Mouse (Mus musculus) heart, adult 9 months (tissue): ENCODE measurements around the gene Apod.
"Not testable (repeated sequence)": the region's sequence is repeated elsewhere in the genome, so short reads cannot be mapped to it uniquely, and the experiment has no call there.

Source experiments
- DNase-seq, 2 experiments: peaks; one replicate each; pipeline ENCODE4 v3.0.0; 2022; ENCODE audit warnings: low spot score in 2 of 2

Apod gene

DNA sequence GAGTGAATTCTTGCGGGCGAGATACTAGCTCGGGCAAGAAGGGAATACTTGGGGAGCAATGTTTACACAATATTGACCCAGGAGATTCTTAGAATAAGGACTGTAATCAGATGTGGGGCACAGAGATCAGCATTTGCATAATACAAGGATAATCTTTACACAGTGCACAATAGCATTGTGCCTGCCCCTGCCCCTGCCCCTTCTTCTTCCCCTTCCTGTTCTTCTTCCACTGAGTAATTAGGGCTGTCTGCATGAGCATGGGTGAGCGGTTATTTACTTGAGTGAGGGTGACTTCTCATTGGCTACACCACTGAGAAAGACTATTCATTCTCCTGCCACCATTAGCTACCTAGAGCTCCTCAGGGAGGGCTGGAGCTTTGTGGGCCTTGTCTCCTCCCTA, 6.9 kb upstream of the Apod start:
- no peak for DNase-seq

GRCm38 (mm10) chr16:31320954-31321353, 6.3 kb upstream of the Apod start:
- DNase-seq: no peak

DNA sequence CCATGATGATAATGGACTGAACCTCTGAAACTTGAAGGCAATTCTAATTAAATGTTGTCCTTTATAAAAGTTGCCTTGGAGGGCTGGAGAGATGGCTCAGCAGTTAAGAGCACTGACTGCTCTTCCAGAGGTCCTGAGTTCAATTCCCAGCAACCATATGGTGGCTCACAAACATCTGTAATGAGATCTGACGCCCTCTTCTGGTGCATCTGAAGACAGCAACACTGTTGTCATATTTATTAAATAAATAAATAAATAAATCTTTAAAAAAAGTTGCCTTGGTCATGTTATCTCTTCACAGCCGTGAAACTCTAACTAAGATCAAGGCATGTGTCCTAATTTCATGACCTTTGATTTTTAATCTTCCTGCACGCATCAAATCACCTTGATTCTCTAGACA, 5.1 kb upstream of the Apod start:
- not testable (repeated sequence) for DNase-seq

GRCm38 (mm10) chr16:31319316-31319715, 4.7 kb upstream of the Apod start:
- peak in 1 of 2 experiments; percentile 33 for DNase-seq

DNA sequence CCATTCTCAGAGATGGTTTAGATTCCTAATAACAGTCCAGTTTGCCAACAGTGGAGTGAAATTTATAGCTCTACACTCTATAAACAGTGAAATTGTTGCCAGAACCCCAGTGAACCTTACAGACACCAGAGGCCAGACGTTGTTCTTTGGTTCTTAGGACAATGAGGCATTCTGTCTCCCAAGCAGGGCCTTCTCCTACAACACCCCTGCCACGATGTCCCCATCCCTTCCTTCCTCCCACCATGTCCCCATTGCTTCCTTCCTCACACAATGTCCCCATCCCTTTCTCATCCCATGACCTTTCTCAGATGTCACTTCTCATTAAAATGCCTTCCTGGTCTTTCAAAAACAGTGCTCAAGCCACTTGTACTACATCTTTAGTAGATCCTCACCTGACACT, 3.8 kb upstream of the Apod start:
- DNase-seq: no peak

DNA sequence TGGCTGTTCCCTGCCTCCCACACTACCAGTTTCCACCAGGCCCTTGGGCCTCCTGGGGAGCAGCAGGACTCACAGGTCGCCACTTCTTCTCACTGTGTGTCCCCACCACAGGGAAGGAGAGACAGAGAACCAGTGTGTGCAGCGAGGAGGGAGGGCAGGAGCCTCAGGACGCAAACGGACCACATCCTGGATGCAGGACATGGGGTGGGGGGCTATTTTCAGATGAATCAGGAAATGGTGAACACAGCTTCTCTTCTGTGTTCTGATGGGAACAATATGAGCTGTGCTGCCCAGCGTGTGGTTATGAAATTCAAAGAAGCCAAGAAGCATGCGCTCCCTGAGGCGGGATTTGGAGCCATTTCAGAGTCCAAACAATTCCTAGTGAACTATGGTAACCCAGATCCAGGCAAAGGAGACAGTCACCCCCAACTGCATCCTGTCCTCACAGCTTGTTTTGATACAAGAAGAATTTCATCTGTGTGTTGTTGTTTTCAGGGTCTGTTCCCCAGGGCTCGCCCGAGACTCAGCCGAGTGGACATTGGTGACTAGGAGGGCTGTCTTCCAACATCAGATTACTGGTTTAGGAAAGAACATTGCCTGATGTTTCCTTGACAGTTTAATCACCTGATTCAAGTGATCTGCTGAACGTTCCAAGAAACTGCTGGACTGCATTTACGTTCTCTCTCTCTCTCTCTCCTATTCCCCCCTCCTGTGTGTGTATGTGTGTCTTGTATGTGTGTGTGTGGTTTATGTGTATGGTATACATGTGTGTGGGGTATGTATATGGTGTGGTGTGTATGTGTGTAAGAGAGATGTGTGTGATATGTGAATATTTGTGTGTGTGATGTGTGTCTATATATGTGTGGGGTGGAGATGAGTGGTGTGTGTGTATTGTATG, 1.9 kb upstream of the Apod start:
- DNase-seq: peak; percentile 85 to 89

DNA sequence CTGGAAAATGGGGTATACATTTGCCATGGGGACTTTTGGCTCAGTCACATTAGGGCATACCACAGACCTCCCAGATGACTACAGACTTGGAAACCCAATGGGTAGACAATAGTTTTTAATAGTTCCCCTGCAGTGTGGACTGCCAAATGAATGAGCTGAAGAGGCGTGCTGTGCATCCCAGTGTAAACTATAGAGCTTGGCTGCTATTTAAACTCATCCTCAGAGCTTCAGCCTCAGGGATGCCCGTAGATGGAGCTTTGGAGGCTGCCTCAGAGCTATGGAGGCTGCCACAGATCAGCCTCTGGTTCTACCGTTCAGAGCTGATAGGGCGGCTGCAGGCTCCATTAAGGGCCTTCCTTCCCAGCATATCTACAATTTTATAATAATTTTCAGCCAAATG, 686 bp upstream of the Apod start:
- no peak for DNase-seq

DNA sequence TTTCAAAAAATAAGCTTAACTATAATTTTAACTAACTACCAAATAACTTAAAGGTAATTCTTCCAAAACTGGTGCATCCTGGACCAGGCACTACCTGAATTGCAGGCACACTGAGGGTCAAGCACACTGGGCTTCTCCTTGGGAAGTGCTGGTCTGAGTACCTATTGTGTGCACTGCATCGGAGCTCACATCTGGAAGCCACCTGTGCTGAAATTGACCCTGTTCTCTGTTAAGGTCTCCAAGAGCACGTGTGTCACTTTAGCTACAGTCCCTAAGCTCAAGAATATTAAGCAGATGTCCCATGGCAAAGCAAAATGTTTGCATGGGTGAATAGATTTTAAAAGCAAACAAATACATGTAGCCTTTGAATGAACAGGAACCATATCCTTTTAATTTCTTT, 997 bp downstream of the Apod start:
- DNase-seq: no peak

DNA sequence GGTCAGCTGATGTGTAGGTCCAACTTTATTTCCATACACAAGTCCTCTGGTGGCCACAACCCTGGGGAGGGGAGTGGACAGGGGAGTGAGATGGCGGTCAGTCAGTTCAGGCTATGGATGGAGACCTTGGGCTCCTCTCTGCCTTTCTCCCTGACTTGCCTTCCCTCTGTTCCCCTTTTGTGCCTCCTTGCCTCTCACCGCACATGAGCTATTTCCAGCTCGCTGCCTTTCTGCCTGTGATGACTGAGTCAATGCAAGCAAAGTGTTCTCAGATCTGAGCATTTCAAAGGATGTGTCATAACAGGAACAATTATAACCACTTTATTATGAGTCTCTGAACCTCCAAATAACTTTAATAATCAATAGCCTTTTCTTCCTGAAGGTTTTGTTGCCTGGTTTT, 2.3 kb downstream of the Apod start:
- no peak for DNase-seq

- DNase-seq: no peak
Measured at GRCm38 (mm10) chr16:31305199-31305919, 9.2 kb downstream of the Apod start.

DNA sequence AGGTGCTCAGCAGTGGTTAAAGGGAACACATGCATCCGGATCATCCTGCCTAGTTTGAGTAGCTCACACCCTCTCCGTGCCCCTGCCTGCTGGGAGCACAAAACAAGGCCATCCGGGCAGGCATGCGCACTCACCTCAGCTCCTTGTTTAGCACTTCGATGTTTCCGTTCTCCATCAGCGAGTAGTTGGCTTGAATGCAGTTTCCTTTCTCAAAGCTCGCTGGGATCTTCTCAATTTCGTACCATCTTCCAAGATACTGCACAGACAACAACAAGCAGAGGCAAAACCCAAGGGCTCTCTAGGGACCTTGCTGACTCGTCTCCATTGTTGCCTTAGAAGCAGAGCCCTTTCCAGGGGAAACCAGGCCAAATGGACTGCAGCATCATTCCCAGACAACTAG, 11.3 kb downstream of the Apod start:
- peak; percentile 61 to 77 for DNase-seq

DNA sequence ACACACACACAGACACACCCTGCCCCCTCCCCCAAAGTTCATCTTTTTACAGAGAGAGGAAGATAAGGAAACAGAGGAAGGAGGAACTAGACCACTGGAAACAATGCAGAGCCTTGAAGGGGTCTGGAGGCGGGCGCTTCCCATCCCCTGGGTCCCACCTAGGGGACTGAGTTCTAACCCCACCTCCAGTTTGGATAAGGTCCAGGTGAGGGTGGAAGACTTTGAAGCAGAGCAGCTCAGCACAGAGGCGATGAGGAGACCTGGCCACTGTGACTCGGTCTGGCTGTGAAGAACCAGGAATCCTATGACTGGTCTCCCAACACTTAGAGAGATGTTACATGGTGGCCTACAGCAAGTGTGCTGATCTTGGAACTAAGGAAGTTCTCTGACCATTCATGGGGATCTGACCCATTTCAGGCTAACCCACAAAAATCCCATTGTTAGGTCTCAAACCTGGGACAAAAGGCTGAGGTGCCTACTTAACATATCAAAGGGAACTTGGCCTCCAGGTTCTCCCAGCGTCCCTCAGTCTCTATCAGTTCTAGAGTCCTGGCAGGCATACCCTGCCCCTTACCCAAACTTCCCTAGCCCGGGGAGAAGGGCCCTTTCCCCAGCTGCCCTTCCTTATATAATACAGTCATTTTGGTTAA, 13.6 kb downstream of the Apod start:
- DNase-seq: no peak

DNA sequence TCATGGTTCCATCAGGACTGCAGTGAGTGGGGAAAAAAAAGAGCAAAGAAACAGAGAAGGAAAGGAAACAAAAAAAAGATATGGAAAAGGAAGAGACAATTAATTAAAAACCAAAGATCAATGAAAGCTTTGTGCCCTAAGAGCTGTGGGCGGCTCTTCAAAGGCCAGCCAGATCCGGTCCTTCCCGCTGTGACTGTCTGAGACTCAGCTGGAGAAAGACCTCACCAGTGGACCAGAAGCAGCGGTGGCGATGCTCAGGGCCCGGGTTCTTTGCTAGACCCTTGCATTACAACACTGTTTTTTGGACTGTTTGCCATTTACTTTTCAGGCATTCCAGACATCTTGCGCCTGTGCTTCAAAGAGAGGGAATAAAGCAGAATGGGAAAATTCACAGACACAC, 14.1 kb downstream of the Apod start:
- DNase-seq: no peak

GRCm38 (mm10) chr16:31299960-31300353, 14.7 kb downstream of the Apod start:
- DNase-seq: no peak

GRCm38 (mm10) chr16:31299164-31299959, 15.2 kb downstream of the Apod start:
- no peak for DNase-seq

GRCm38 (mm10) chr16:31297113-31297512, 17.5 kb downstream of the Apod start:
- DNase-seq: no peak

DNA sequence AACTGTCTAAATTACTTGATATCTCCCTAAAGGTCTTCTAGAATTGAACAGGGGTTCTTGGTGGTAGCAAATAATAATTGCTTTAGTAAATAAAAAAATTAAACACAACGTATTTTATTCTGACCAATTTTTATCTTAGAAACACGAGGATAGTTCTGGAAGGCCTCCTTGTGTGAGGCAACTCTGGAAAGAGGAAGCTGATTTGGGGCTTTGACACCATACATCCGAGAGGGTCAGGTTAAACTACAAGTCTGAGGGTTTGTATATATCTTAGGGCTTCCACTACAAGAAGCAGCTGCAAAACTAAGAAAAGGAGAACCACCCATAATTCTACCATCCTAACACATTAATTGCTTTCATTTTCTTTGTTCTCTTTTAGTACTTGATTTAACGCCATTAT, 20.8 kb downstream of the Apod start:
- no peak for DNase-seq

DNA sequence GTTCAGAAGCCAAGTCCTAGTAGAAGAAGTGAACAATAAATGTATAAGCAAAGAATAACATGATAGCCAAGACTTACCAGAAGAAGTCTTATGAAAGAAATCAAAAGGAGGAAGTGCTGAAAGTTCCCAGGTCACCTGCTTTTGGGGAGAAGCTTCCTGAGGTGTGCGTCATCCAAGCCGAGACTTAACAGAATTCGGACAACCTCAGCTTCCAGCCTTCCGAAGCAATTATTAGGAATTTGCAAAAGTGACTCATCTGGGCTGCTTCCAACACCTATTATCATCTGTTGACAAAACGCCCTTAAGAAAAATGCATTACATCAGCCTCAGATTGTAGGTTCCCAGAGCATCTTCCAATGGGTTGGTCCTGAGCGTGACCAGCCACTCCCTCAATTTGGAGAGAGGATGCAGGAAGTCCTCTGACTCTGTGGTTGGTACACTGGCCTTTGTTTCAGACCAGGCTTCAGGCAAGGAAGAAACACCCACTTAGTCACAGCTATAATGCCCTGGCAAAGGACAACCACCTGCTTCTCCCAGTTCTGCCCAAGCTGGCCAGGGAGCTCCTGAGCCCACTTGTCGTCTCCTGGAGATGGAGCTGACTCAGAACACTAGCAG, 23.8 kb downstream of the Apod start:
- peak; percentile 85 to 88 for DNase-seq

DNA sequence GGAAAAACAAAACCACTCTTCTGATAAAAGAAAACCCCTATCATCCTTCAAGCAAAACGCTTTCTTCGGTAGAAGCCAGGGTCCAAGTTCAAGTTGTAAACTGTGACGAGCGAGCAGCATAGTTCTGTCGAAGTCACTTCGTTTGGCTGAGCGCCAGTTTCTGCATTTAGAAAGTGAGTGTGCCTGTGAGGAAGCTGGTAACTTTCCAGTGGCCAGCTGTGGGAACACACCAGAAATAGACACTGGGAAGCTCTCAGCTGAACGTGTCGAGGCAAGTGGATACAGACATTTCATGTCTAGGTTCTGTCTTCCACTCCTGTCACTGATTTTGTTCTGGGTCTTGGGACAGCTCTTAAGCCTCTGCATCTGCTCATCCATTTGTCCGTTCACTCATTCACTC, 24.3 kb downstream of the Apod start:
- peak; percentile 91 to 96 for DNase-seq

DNA sequence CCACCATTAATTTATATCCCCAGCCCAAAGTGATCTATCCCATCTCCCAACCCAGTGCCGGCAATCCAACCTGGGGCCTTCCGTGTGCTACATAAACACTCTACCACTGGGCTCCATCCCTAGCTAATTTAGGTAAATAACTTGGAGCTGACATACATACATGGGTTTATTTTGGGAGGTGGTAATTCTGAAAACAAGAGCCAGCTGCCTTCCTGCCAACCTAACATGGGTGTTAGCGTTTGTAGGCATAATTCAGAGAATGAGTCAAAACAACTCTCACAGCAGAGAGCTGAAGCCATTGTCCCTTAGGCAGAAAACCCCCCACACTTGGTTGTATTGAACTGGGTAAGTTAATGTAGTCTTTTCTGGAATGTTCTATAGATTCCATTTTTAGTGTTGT, 26.9 kb downstream of the Apod start:
- DNase-seq: no peak

- DNase-seq: no peak
Measured at GRCm38 (mm10) chr16:31286801-31287488, 27.7 kb downstream of the Apod start.
